Mouse (Mus musculus): ENCODE results near the gene Atp10b. TPM values are rescaled to one million over a fixed set of nuclear protein-coding genes. Genes with fewer than 3 reads are reported as not detected.
"Not testable (repeated sequence)": the region's sequence is repeated elsewhere in the genome, so short reads cannot be mapped to it uniquely, and the experiment has no call there.

Gene Atp10b
- total RNA-seq (2014; rRNA removed; ENCODE audit: low replicate concordance) (2.7 TPM in 1 of 2 replicates, not detected in the other), polyA plus RNA-seq (2015; fragmentation: Nextera tagmentation; extraction: Ambion mirVana) (not detected in 2 replicates)

DNA sequence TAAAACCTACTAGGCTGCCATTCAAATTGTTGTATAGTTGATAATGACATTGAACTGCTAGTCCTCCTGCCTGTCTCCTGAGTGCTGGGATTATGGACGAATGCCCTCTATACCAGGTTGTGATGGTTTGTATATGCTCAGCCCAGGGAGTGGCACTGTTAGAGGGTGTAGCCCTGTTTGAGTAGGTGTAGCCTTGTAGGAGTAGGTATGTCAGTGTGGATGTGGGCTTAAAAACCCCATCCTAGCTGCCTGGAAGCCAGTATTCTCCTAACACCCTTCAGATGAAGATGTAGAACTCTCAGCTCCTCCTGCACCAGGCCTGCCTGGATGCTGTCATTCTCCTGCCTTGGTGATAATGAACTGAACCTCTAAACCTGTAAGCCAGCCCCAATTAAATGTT is at the start of gene Atp10b:
Atp10b (plus strand) TSS at position 301 of the 400 bp plus-strand sequence.
- Histone ChIP-seq H3K27ac (ENCODE audit: low read depth) (no peak within 1 kb of the TSS), H3K9ac (replicated peaks; ENCODE audit: low read depth, low read length) (no peak within 1 kb of the TSS), H3K27me3 (ENCODE audit: control insufficient read depth, insufficient read depth, low read length) (no peaks in the 10 kb centered on the region), H3K36me3 (replicated peaks; ENCODE audit: control insufficient read depth, insufficient read depth, low read length) (no peaks in the 10 kb centered on the region), H3K4me2 (ENCODE audit: low read depth, low read length) (no peak within 1 kb of the TSS), H3K4me3 (ENCODE audit: low read depth, low read length) (no peak within 1 kb of the TSS), H3K4me1 (ENCODE audit: control insufficient read depth, insufficient read depth) (no peaks in the 10 kb centered on the region), H3K9me3 (replicated peaks; ENCODE audit: control insufficient read depth, low read length) (no peaks in the 10 kb centered on the region)
- ATAC-seq (ENCODE audit: insufficient read depth, low read depth) = no peak
- no peak for TF ChIP-seq CTCF (IDR thresholded peaks at IDR 0.05; ENCODE audit: low read depth)
- TF ChIP-seq EP300 (IDR thresholded peaks at IDR 0.05; ENCODE audit: low read depth) = no peak
- WGBS = 48% methylated on average over 1 of the region's 1 CpGs
- no peak for DNase-seq (ENCODE audit: low spot score)

- TF ChIP-seq CTCF (IDR thresholded peaks at IDR 0.05; ENCODE audit: low read depth) = no peak
- no peak for TF ChIP-seq EP300 (IDR thresholded peaks at IDR 0.05; ENCODE audit: low read depth)
- Histone ChIP-seq H3K4me3 (ENCODE audit: low read depth, low read length) (no peak overlapping the region), H3K27ac (ENCODE audit: low read depth) (no peak overlapping the region), H3K4me2 (ENCODE audit: low read depth, low read length) (no peak overlapping the region), H3K9ac (replicated peaks; ENCODE audit: low read depth, low read length) (no peak overlapping the region), H3K36me3 (replicated peaks; ENCODE audit: control insufficient read depth, insufficient read depth, low read length) (no peaks in the 10 kb centered on the region), H3K4me1 (ENCODE audit: control insufficient read depth, insufficient read depth) (no peaks in the 10 kb centered on the region), H3K27me3 (ENCODE audit: control insufficient read depth, insufficient read depth, low read length) (no peaks in the 10 kb centered on the region), H3K9me3 (replicated peaks; ENCODE audit: control insufficient read depth, low read length) (no peaks in the 10 kb centered on the region)
- ATAC-seq (ENCODE audit: insufficient read depth, low read depth) (no peak), DNase-seq (ENCODE audit: low spot score) (no peak)
- WGBS = 38% methylated on average over 1 of the region's 1 CpGs
These were observed 48.3 kb upstream of the Atp10b start for GRCm38 (mm10) chr11:43101357-43101756.

- H3K9me3 ChIP-seq (replicated peaks; ENCODE audit: control insufficient read depth, low read length) = no peaks in the 10 kb centered on the region
- H3K9ac ChIP-seq (replicated peaks; ENCODE audit: low read depth, low read length) = no peak overlapping the region
- DNase-seq (ENCODE audit: low spot score) (no peak), ATAC-seq (ENCODE audit: insufficient read depth, low read depth) (no peak)
- no peaks in the 10 kb centered on the region for H3K36me3 ChIP-seq (replicated peaks; ENCODE audit: control insufficient read depth, insufficient read depth, low read length)
- WGBS = 88% methylated on average over 4 of the region's 4 CpGs
- no peak overlapping the region for H3K27ac ChIP-seq (ENCODE audit: low read depth)
- no peaks in the 10 kb centered on the region for H3K4me1 ChIP-seq (ENCODE audit: control insufficient read depth, insufficient read depth)
- no peaks in the 10 kb centered on the region for H3K27me3 ChIP-seq (ENCODE audit: control insufficient read depth, insufficient read depth, low read length)
- no peak for TF ChIP-seq EP300 (IDR thresholded peaks at IDR 0.05; ENCODE audit: low read depth)
- no peak for TF ChIP-seq CTCF (IDR thresholded peaks at IDR 0.05; ENCODE audit: low read depth)
- H3K4me2 ChIP-seq (ENCODE audit: low read depth, low read length) = no peak overlapping the region
- no peak overlapping the region for H3K4me3 ChIP-seq (ENCODE audit: low read depth, low read length)
These were observed 23.7 kb upstream of the Atp10b start for GRCm38 (mm10) chr11:43125908-43126477.

DNA sequence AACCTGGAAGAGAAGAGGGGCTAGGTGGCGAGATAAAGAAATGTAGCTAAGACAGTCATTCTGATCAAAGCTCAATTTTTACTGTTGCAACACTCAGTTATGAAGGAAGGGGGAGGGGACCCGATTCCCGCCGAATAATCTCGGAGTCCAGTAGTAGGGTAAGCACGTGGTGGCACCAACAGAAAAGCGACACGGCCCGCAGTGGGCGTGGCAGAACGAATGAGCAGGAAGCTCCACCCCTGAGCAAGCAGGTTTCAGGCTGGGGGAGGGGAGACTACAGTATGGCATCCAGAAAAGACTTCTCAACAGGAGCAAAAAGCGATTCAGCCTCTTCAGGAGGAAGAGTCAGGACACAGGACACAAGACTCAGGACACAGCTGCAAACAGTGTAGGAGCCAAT is 23.1 kb upstream of the Atp10b start:
- not testable (repeated sequence) for H3K4me2 ChIP-seq (ENCODE audit: low read depth, low read length); H3K9me3 ChIP-seq (replicated peaks; ENCODE audit: control insufficient read depth, low read length); H3K9ac ChIP-seq (replicated peaks; ENCODE audit: low read depth, low read length); H3K27me3 ChIP-seq (ENCODE audit: control insufficient read depth, insufficient read depth, low read length); H3K36me3 ChIP-seq (replicated peaks; ENCODE audit: control insufficient read depth, insufficient read depth, low read length); DNase-seq (ENCODE audit: low spot score); H3K27ac ChIP-seq (ENCODE audit: low read depth); ATAC-seq (ENCODE audit: insufficient read depth, low read depth); H3K4me1 ChIP-seq (ENCODE audit: control insufficient read depth, insufficient read depth); H3K4me3 ChIP-seq (ENCODE audit: low read depth, low read length)
- 67% methylated on average over 11 of the region's 12 CpGs for WGBS

DNA sequence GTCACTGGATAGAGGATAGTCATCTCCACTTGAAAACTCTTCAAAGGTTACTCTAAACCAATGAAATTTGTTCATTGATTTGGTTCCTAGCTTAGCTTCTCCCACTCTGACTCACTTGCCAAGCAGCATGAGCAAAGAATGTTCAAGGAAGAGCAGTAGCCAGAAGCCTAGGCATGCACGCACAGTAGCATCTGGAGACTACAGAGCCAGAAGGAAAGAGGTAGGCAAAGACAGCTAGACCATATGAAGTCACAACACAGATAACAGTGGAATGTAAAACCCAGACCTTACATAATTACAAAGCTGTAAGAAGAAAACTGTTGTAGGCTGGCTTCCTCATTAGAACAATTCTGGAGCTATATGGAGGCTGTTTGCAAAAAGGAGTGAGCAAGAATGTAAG is 8.4 kb upstream of the Atp10b start:
- H3K4me1 ChIP-seq (ENCODE audit: control insufficient read depth, insufficient read depth) = no peaks in the 10 kb centered on the region
- H3K9ac ChIP-seq (replicated peaks; ENCODE audit: low read depth, low read length) = no peak overlapping the region
- no peaks in the 10 kb centered on the region for H3K36me3 ChIP-seq (replicated peaks; ENCODE audit: control insufficient read depth, insufficient read depth, low read length)
- no peak overlapping the region for H3K27ac ChIP-seq (ENCODE audit: low read depth)
- H3K27me3 ChIP-seq (ENCODE audit: control insufficient read depth, insufficient read depth, low read length) = no peaks in the 10 kb centered on the region
- DNase-seq (ENCODE audit: low spot score) (no peak), ATAC-seq (ENCODE audit: insufficient read depth, low read depth) (no peak)
- no peaks in the 10 kb centered on the region for H3K9me3 ChIP-seq (replicated peaks; ENCODE audit: control insufficient read depth, low read length)
- no peak overlapping the region for H3K4me3 ChIP-seq (ENCODE audit: low read depth, low read length)
- no peak overlapping the region for H3K4me2 ChIP-seq (ENCODE audit: low read depth, low read length)
- TF ChIP-seq EP300 (IDR thresholded peaks at IDR 0.05; ENCODE audit: low read depth) (no peak), CTCF (IDR thresholded peaks at IDR 0.05; ENCODE audit: low read depth) (no peak)
- WGBS = 57% methylated on average over 1 of the region's 1 CpGs

DNA sequence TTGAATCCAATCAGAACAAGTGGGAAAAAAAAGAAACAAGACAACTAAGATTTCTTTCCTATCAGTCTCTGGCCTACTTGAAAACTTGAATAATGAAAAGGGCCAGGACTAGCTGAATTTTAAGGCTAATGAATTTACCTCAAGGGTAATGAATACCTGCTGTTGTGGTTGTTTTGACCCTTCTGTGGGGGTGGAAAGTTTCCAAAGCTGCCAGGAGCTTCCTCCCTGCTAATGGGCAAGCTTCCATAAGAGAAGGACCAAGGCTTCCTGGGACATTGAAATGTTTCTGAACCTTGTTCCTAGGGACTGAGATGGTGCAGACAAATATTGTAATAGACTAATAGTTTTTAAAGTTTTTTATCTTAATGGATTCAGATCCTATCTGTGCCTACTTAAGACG is 6.9 kb upstream of the Atp10b start:
- no peak for ATAC-seq (ENCODE audit: insufficient read depth, low read depth)
- Histone ChIP-seq H3K4me3 (ENCODE audit: low read depth, low read length) (no peak overlapping the region), H3K36me3 (replicated peaks; ENCODE audit: control insufficient read depth, insufficient read depth, low read length) (no peaks in the 10 kb centered on the region), H3K4me1 (ENCODE audit: control insufficient read depth, insufficient read depth) (no peaks in the 10 kb centered on the region), H3K27ac (ENCODE audit: low read depth) (no peak overlapping the region), H3K9me3 (replicated peaks; ENCODE audit: control insufficient read depth, low read length) (no peaks in the 10 kb centered on the region), H3K27me3 (ENCODE audit: control insufficient read depth, insufficient read depth, low read length) (no peaks in the 10 kb centered on the region), H3K9ac (replicated peaks; ENCODE audit: low read depth, low read length) (no peak overlapping the region), H3K4me2 (ENCODE audit: low read depth, low read length) (no peak overlapping the region)
- 68% methylated on average over 1 of the region's 1 CpGs for WGBS
- DNase-seq (ENCODE audit: low spot score) = no peak
- TF ChIP-seq CTCF (IDR thresholded peaks at IDR 0.05; ENCODE audit: low read depth) (no peak), EP300 (IDR thresholded peaks at IDR 0.05; ENCODE audit: low read depth) (no peak)
